Mouse (Mus musculus): ENCODE results near the gene Chchd6. TPM values are rescaled to one million over a fixed set of nuclear protein-coding genes. Genes with fewer than 3 reads are reported as not detected.

The Chchd6 gene
- polyA plus RNA-seq, 1 experiment from 2014 or later, result 8.8 TPM

GRCm38 (mm10) chr6:89573768-89574167 is 21.7 kb downstream of the Chchd6 start:
- H3K27ac ChIP-seq (ENCODE audit: low read depth), result no peak overlapping the region
- no peaks in the 10 kb centered on the region for H3K36me3 ChIP-seq (replicated peaks; ENCODE audit: insufficient read depth, low read length)
- no peak for TF ChIP-seq CTCF (IDR thresholded peaks at IDR 0.05; ENCODE audit: low read depth)
- no peak for TF ChIP-seq EP300 (IDR thresholded peaks at IDR 0.05; ENCODE audit: low read depth)
- H3K4me2 ChIP-seq (ENCODE audit: low read depth, low read length), result no peak overlapping the region
- ATAC-seq, result no peak
- no peak overlapping the region for H3K9ac ChIP-seq (replicated peaks)
- DNase-seq, result no peak
- WGBS (ENCODE audit: insufficient replicate concordance), result 81% methylated on average over 2 of the region's 2 CpGs
- H3K4me1 ChIP-seq (ENCODE audit: insufficient read depth), result no peaks in the 10 kb centered on the region
- no peaks in the 10 kb centered on the region for H3K9me3 ChIP-seq (ENCODE audit: low read length)
- H3K4me3 ChIP-seq (ENCODE audit: low read depth, low read length), result no peak overlapping the region
- no peaks in the 10 kb centered on the region for H3K27me3 ChIP-seq (ENCODE audit: insufficient read depth, low read length)

GRCm38 (mm10) chr6:89572921-89573636 is 22.4 kb downstream of the Chchd6 start:
- Histone ChIP-seq H3K9me3 (ENCODE audit: low read length) (no peaks in the 10 kb centered on the region), H3K4me1 (ENCODE audit: insufficient read depth) (no peaks in the 10 kb centered on the region), H3K27ac (ENCODE audit: low read depth) (no peak overlapping the region), H3K27me3 (ENCODE audit: insufficient read depth, low read length) (no peaks in the 10 kb centered on the region), H3K9ac (replicated peaks) (no peak overlapping the region), H3K4me3 (ENCODE audit: low read depth, low read length) (no peak overlapping the region), H3K36me3 (replicated peaks; ENCODE audit: insufficient read depth, low read length) (no peaks in the 10 kb centered on the region), H3K4me2 (ENCODE audit: low read depth, low read length) (no peak overlapping the region)
- ATAC-seq, result no peak
- DNase-seq, result no peak
- no peak for TF ChIP-seq CTCF (IDR thresholded peaks at IDR 0.05; ENCODE audit: low read depth)
- TF ChIP-seq EP300 (IDR thresholded peaks at IDR 0.05; ENCODE audit: low read depth), result no peak

GRCm38 (mm10) chr6:89569370-89569769 is 26.1 kb downstream of the Chchd6 start:
- DNase-seq (no peak), ATAC-seq (no peak)
- Histone ChIP-seq H3K4me2 (ENCODE audit: low read depth, low read length) (no peak overlapping the region), H3K9me3 (ENCODE audit: low read length) (no peaks in the 10 kb centered on the region), H3K27ac (ENCODE audit: low read depth) (no peak overlapping the region), H3K36me3 (replicated peaks; ENCODE audit: insufficient read depth, low read length) (no peaks in the 10 kb centered on the region), H3K9ac (replicated peaks) (no peak overlapping the region), H3K27me3 (ENCODE audit: insufficient read depth, low read length) (no peaks in the 10 kb centered on the region), H3K4me3 (ENCODE audit: low read depth, low read length) (no peak overlapping the region), H3K4me1 (ENCODE audit: insufficient read depth) (no peaks in the 10 kb centered on the region)
- WGBS (ENCODE audit: insufficient replicate concordance), result 48% methylated on average over 4 of the region's 4 CpGs
- no peak for TF ChIP-seq CTCF (IDR thresholded peaks at IDR 0.05; ENCODE audit: low read depth)
- no peak for TF ChIP-seq EP300 (IDR thresholded peaks at IDR 0.05; ENCODE audit: low read depth)

- DNase-seq, result no peak
- TF ChIP-seq EP300 (IDR thresholded peaks at IDR 0.05; ENCODE audit: low read depth), result no peak
- TF ChIP-seq CTCF (IDR thresholded peaks at IDR 0.05; ENCODE audit: low read depth), result no peak
- no peaks in the 10 kb centered on the region for H3K4me1 ChIP-seq (ENCODE audit: insufficient read depth)
- 82% methylated on average over 4 of the region's 4 CpGs for WGBS (ENCODE audit: insufficient replicate concordance)
- no peak overlapping the region for H3K9ac ChIP-seq (replicated peaks)
- no peak overlapping the region for H3K27ac ChIP-seq (ENCODE audit: low read depth)
- H3K27me3 ChIP-seq (ENCODE audit: insufficient read depth, low read length), result no peaks in the 10 kb centered on the region
- H3K9me3 ChIP-seq (ENCODE audit: low read length), result no peaks in the 10 kb centered on the region
- ATAC-seq, result no peak
- no peaks in the 10 kb centered on the region for H3K36me3 ChIP-seq (replicated peaks; ENCODE audit: insufficient read depth, low read length)
- H3K4me3 ChIP-seq (ENCODE audit: low read depth, low read length), result no peak overlapping the region
- H3K4me2 ChIP-seq (ENCODE audit: low read depth, low read length), result no peak overlapping the region
These were observed 28.7 kb downstream of the Chchd6 start for GRCm38 (mm10) chr6:89566740-89567139.

GRCm38 (mm10) chr6:89563381-89563780 is 32.1 kb downstream of the Chchd6 start:
- no peak for DNase-seq
- Histone ChIP-seq H3K27ac (ENCODE audit: low read depth) (no peak overlapping the region), H3K9ac (replicated peaks) (no peak overlapping the region), H3K4me3 (ENCODE audit: low read depth, low read length) (no peak overlapping the region), H3K36me3 (replicated peaks; ENCODE audit: insufficient read depth, low read length) (no peaks in the 10 kb centered on the region), H3K4me2 (ENCODE audit: low read depth, low read length) (no peak overlapping the region), H3K4me1 (ENCODE audit: insufficient read depth) (no peaks in the 10 kb centered on the region), H3K9me3 (ENCODE audit: low read length) (no peaks in the 10 kb centered on the region), H3K27me3 (ENCODE audit: insufficient read depth, low read length) (no peaks in the 10 kb centered on the region)
- no peak for ATAC-seq
- WGBS (ENCODE audit: insufficient replicate concordance), result 67% methylated on average over 4 of the region's 4 CpGs
- TF ChIP-seq CTCF (IDR thresholded peaks at IDR 0.05; ENCODE audit: low read depth) (no peak), EP300 (IDR thresholded peaks at IDR 0.05; ENCODE audit: low read depth) (no peak)

- Histone ChIP-seq H3K4me3 (ENCODE audit: low read depth, low read length) (no peak overlapping the region), H3K9ac (replicated peaks) (no peak overlapping the region), H3K4me1 (ENCODE audit: insufficient read depth) (no peaks in the 10 kb centered on the region), H3K4me2 (ENCODE audit: low read depth, low read length) (no peak overlapping the region), H3K27me3 (ENCODE audit: insufficient read depth, low read length) (no peaks in the 10 kb centered on the region), H3K9me3 (ENCODE audit: low read length) (no peaks in the 10 kb centered on the region), H3K27ac (ENCODE audit: low read depth) (no peak overlapping the region), H3K36me3 (replicated peaks; ENCODE audit: insufficient read depth, low read length) (no peaks in the 10 kb centered on the region)
- 63% methylated on average over 2 of the region's 2 CpGs for WGBS (ENCODE audit: insufficient replicate concordance)
- DNase-seq (no peak), ATAC-seq (no peak)
- no peak for TF ChIP-seq EP300 (IDR thresholded peaks at IDR 0.05; ENCODE audit: low read depth)
- no peak for TF ChIP-seq CTCF (IDR thresholded peaks at IDR 0.05; ENCODE audit: low read depth)
These were observed 34.6 kb downstream of the Chchd6 start for GRCm38 (mm10) chr6:89560826-89561225.

All from liver, postnatal 0 days (tissue).